Mouse (Mus musculus) megakaryocyte-erythroid progenitor cell, adult 5 weeks (primary cell): ENCODE measurements around the gene Olfr850. TPM values are rescaled to one million over a fixed set of nuclear protein-coding genes. Genes with fewer than 3 reads are reported as not detected.

ENCODE experiments used
- polyA plus RNA-seq: library from polyadenylated mRNA; stranded (reverse); fragments of >175 nt; gene quantifications from 2 replicates; pipeline ENCODE4 v1.2.3, GENCODE M21; 2012

Gene Olfr850
- polyA plus RNA-seq, result not detected in 2 replicates

GRCm38 (mm10) chr9:19478148-19478547, at the start of gene Olfr850:
TSS of gene Olfr850 (minus strand) at chr9:19478248.

GRCm38 (mm10) chr9:19492995-19493394, 14.9 kb upstream of the Olfr850 start, which contains the start of gene Olfr851:
TSS of gene Olfr851 (plus strand) at chr9:19493295.

GRCm38 (mm10) chr9:19439966-19440365, 38.1 kb downstream of the Olfr850 start, which contains the start of gene Olfr849:
TSS of gene Olfr849 (plus strand) at chr9:19440266.

Other genes with a start within 250 kb of the Olfr850 start
- gene Olfr843, start 226.3 kb downstream of the Olfr850 start, polyA plus RNA-seq, result 0.01 TPM in 1 of 2 replicates, not detected in the other
- not detected in 2 replicates for gene Olfr844, start 161.9 kb downstream of the Olfr850 start, polyA plus RNA-seq
- gene Olfr845, start 141.8 kb downstream of the Olfr850 start, polyA plus RNA-seq, result 0.04 TPM in 1 of 2 replicates, not detected in the other
- gene Olfr846, start 114.2 kb downstream of the Olfr850 start, polyA plus RNA-seq, result 0.03 TPM in 1 of 2 replicates, not detected in the other
- gene Olfr847, start 99.6 kb downstream of the Olfr850 start, polyA plus RNA-seq, result not detected in 2 replicates
- gene Olfr849, start 38.0 kb downstream of the Olfr850 start, polyA plus RNA-seq, result not detected in 2 replicates
- gene Olfr851, start 15.0 kb upstream of the Olfr850 start, polyA plus RNA-seq, result not detected in 2 replicates
- gene Olfr853, start 62.8 kb upstream of the Olfr850 start, polyA plus RNA-seq, result not detected in 2 replicates
- not detected in 2 replicates for gene Olfr854, start 89.1 kb upstream of the Olfr850 start, polyA plus RNA-seq
- gene Olfr855, start 104.4 kb upstream of the Olfr850 start, polyA plus RNA-seq, result not detected in 2 replicates
- 0.64 and 0.76 TPM in 2 replicates for gene Zfp317, start 143.9 kb upstream of the Olfr850 start, polyA plus RNA-seq
- gene Olfr857, start 231.2 kb upstream of the Olfr850 start, polyA plus RNA-seq, result not detected in 2 replicates